Mouse (Mus musculus) forebrain, embryonic 11.5 days (tissue): ENCODE data around the gene Cd79b. TPM values are rescaled to one million over a fixed set of nuclear protein-coding genes. Genes with fewer than 3 reads are reported as not detected.

Source experiments
- ATAC-seq: fragments of 200-750 bp; cut with Nextera tagmentation; replicated peaks from 2 replicates; pipeline ENCODE4 v1.8.0; 2017; ENCODE audit warnings: moderate TSS enrichment; ENCODE audit not compliant: low FRiP score
- DNase-seq: peaks from one replicate; pipeline ENCODE4 v3.0.0-alpha.2; 2017; ENCODE audit warnings: low spot score
- H3K27ac ChIP-seq: fragments of 300-500 bp; sonication (generic); 2 replicates; pipeline ENCODE4 v1.5.1; 2014; ENCODE audit warnings: low read depth, low read length
- H3K27me3 ChIP-seq: fragments of 300-500 bp; sonication (generic); 2 replicates; pipeline ENCODE4 v1.6.1; 2014; ENCODE audit warnings: mild to moderate bottlenecking, low read length, mixed read lengths; ENCODE audit not compliant: control insufficient read depth, insufficient read depth
- H3K36me3 ChIP-seq: fragments of 300-500 bp; sonication (generic); 2 replicates; pipeline ENCODE4 v1.6.1; 2014; ENCODE audit warnings: mild to moderate bottlenecking, low read length, moderate library complexity, mixed read lengths; ENCODE audit not compliant: control insufficient read depth, insufficient read depth
- H3K4me1 ChIP-seq: fragments of 300-500 bp; sonication (generic); replicated peaks from 2 replicates; pipeline ENCODE4 v1.6.1; 2014; ENCODE audit warnings: low read length, mixed read lengths; ENCODE audit not compliant: control insufficient read depth, insufficient read depth
- H3K4me2 ChIP-seq: fragments of 300-500 bp; sonication (generic); 2 replicates; pipeline ENCODE4 v1.6.1; 2014; ENCODE audit warnings: low read depth, mild to moderate bottlenecking, low read length, moderate library complexity, mixed read lengths; ENCODE audit not compliant: severe bottlenecking
- H3K4me3 ChIP-seq: fragments of 300-500 bp; sonication (generic); 2 replicates; pipeline ENCODE4 v1.5.1; 2014; ENCODE audit warnings: low read depth, low read length
- H3K9ac ChIP-seq: fragments of 300-500 bp; sonication (generic); 2 replicates; pipeline ENCODE4 v1.6.1; 2014; ENCODE audit warnings: low read length
- H3K9me3 ChIP-seq: fragments of 300-500 bp; sonication (generic); 2 replicates; pipeline ENCODE4 v1.6.1; 2016; ENCODE audit warnings: low read length, mixed read lengths; ENCODE audit not compliant: control insufficient read depth
- WGBS: fragments of 180-500 bp; shearing (Covaris S2); extraction: QIAGEN DNeasy Blood & Tissue Kit; methylation state at CpG from one replicate; pipeline ENCODE4 v1.1.7; 2014; 5-methylcytosine and 5-hydroxymethylcytosine counted together
- polyA plus RNA-seq: library from polyadenylated mRNA; unstranded; fragments of >200 nt; fragmentation: Nextera tagmentation; extraction: Ambion mirVana; gene quantifications from 2 replicates; pipeline ENCODE4 v1.2.1, GENCODE M21; 2014

The Cd79b gene
- 0.31 and 0.79 TPM in 2 replicates for polyA plus RNA-seq

DNA sequence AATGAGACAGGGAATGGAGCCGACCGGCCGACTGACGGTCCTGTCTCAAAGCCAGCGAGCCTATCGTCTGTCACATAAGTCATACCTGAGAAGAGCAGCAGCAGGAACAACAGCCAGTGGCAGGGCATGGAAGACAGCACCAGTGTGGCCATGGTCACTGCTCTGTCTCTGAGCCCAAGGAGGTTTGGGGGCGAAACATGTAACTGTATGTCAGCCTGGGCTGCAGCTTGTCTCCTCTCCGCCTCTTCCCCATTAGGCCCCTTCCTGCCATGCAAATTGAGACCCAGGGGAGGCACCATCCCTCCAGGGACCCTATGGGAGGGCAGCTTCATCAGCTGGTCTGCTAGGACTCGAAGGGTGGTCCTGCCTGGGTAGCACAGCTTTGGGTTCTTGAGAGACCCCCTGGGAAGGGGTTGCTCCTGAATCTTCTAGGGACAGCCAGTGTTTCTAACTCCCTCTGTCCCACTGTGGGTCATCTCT, at the start of gene Cd79b:
Gene Cd79b, minus strand, starts transcription at position 430 of the 480 bp plus-strand sequence.
- no peak for ATAC-seq
- 78% methylated on average over 9 of the region's 9 CpGs for WGBS

DNA sequence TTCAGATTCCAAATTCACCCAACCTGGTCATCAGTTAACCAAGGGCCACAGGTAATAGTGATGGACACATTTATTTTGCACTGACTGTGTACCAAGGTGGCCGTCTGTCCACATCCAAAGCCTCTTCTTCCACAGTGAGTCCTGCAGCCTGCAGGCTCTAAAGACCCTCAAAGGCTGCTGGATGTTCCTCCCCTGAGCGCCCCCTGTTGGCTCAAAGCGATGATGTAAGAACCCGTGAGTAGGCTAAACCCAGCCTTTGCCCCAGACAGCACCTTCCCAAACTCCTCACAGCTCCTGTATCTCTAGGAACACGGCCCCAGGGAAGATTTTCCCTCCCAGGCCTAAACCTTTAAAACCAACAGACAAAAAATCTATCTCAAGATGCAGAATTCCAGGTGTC, 44.8 kb upstream of the Cd79b start:
- Histone ChIP-seq H3K4me1 (no peaks in the 10 kb centered on the region), H3K9me3 (no peaks in the 10 kb centered on the region), H3K36me3 (no peaks in the 10 kb centered on the region), H3K9ac (no peak overlapping the region), H3K4me2 (no peak overlapping the region), H3K27ac (no peak overlapping the region), H3K4me3 (no peak overlapping the region), H3K27me3 (no peaks in the 10 kb centered on the region)
- no peak for ATAC-seq
- 16% methylated on average over 5 of the region's 5 CpGs for WGBS
- peak; percentile 72 for DNase-seq

More for the DNA sequence above, at the start of gene Cd79b:
- Histone ChIP-seq H3K27ac (no peak within 1 kb of the TSS), H3K4me1 (no peaks in the 10 kb centered on the region; the same call in 1 of the 2 replicates), H3K4me3 (no peak within 1 kb of the TSS), H3K36me3 (no peaks in the 10 kb centered on the region), H3K9ac (no peak within 1 kb of the TSS), H3K9me3 (no peaks in the 10 kb centered on the region), H3K27me3 (no peaks in the 10 kb centered on the region), H3K4me2 (no peak within 1 kb of the TSS)
- no peak for DNase-seq

DNA sequence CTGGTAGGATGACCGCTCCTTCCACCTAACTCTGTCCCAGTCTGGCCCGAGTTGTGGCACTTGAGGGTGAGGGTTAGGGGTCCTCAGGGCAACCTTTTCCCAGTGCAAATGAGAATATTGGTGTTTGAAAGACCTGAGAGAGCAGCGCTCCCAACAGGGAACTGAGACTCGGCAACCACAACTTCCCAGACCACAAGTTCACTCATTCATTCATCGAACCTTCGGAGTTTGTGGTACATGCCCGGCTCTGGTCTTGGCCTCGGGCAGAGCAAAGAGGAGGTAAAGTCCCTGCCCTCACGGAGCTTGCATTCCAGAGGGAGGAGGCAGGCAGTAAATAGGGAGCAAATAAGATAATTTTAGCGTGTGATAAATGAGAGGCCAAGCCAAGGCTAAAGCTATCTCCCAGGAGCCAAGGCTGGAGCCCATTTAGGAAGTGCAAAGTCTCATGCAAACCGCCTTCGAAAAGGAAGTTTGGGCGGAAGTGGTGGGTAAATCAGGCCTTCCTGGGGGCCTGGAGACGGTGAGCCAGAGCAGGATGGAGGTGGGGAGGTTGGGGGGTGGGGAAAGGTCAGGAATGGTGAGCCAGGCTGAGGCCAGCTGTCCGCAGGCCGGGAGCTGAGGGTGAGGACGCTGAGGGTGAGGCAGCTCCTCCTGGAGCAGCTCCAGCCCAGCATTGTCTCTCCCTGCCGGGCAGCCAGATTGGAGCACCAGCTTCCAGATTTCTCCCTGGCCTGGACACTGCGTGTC, 41.0 kb upstream of the Cd79b start:
- no peak overlapping the region for H3K4me2 ChIP-seq
- ATAC-seq: no peak
- no peaks in the 10 kb centered on the region for H3K36me3 ChIP-seq
- WGBS: 75% methylated on average over 19 of the region's 19 CpGs
- no peak overlapping the region for H3K4me3 ChIP-seq
- H3K9ac ChIP-seq: no peak overlapping the region
- H3K9me3 ChIP-seq: no peaks in the 10 kb centered on the region
- H3K4me1 ChIP-seq: no peaks in the 10 kb centered on the region
- DNase-seq: no peak
- no peaks in the 10 kb centered on the region for H3K27me3 ChIP-seq
- no peak overlapping the region for H3K27ac ChIP-seq

DNA sequence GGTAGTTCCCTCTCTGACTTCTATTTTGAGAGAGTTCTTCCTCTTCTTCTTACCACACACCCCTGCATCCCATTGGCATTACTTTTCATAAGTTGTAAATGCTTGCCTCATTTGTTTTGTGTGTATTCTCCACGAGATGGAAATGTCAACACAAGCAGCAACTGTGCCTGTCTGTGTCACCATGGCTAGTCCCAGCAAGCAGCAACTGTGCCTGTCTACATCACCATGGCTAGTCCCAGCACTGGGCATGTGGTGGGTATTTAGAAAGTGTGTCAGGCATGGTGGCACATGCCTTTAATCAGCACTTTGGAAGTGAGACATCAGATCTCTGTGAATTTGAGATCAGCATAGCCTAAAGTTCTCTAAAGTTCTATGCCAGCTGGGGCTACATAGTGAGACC, 39.6 kb upstream of the Cd79b start:
- no peak overlapping the region for H3K4me3 ChIP-seq
- 48% methylated on average over 1 of the region's 1 CpGs for WGBS
- no peak overlapping the region for H3K27ac ChIP-seq

DNA sequence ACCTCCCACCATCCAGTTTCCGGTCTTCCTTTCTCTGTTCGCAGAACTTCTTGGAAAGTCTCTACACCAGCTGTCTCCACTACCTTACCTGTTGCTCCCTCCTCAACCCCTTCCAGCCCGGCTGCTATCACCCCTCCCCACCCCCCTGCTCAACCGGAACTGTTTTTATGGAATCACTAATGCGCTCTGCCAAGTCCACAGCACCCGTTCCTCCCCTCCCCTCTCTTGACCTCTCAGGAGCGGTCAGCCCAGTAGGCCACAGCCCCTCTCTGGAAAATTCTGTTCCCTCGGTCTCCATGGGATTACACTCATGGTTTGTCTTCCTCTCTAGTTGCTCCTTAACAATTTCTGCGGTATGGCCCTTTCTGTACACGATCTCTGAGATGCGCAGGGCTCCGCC, 38.6 kb upstream of the Cd79b start, which contains the start of gene Scn4a:
Gene Scn4a, minus strand, starts transcription at position 101 of the 400 bp plus-strand sequence.
- DNase-seq (no peak), ATAC-seq (no peak)
- no peaks in the 10 kb centered on the region for H3K27me3 ChIP-seq
- H3K9me3 ChIP-seq: no peaks in the 10 kb centered on the region
- no peaks in the 10 kb centered on the region for H3K4me1 ChIP-seq
- WGBS: 87% methylated on average over 12 of the region's 12 CpGs
- H3K4me2 ChIP-seq: no peak within 1 kb of the TSS
- no peak within 1 kb of the TSS for H3K9ac ChIP-seq
- no peak within 1 kb of the TSS for H3K4me3 ChIP-seq
- H3K36me3 ChIP-seq: no peaks in the 10 kb centered on the region
- H3K27ac ChIP-seq: no peak within 1 kb of the TSS

More for the DNA sequence above, 39.6 kb upstream of the Cd79b start:
- H3K27me3 ChIP-seq: no peaks in the 10 kb centered on the region
- H3K4me2 ChIP-seq: no peak overlapping the region
- no peaks in the 10 kb centered on the region for H3K9me3 ChIP-seq
- H3K9ac ChIP-seq: no peak overlapping the region
- no peaks in the 10 kb centered on the region for H3K4me1 ChIP-seq
- no peaks in the 10 kb centered on the region for H3K36me3 ChIP-seq
- DNase-seq (no peak), ATAC-seq (no peak)

DNA sequence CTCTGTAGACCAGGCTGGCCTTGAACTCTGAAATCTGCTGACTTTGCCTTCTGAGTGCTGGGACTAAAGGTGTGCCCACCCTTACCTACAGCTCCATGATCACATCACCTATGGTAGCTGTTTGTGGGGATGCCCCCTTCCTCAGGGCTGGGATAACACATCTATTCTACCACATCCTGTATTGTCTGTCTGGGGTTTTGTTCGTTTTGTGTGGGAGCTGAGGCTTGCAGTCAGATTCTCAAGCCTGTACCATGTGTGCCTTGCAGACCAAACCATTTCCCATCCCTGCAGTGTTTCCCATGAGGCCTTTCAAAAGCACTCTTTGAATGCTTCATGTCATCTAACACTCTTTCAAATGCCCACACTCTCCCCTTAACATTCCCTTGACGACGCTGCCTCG, 37.4 kb upstream of the Cd79b start:
- H3K27me3 ChIP-seq: no peaks in the 10 kb centered on the region
- H3K4me2 ChIP-seq: no peak overlapping the region
- H3K4me3 ChIP-seq: no peak overlapping the region
- no peaks in the 10 kb centered on the region for H3K9me3 ChIP-seq
- H3K36me3 ChIP-seq: no peaks in the 10 kb centered on the region
- no peak for ATAC-seq
- WGBS: 81% methylated on average over 4 of the region's 4 CpGs
- no peak for DNase-seq
- no peak overlapping the region for H3K27ac ChIP-seq
- no peak overlapping the region for H3K9ac ChIP-seq
- H3K4me1 ChIP-seq: no peaks in the 10 kb centered on the region

DNA sequence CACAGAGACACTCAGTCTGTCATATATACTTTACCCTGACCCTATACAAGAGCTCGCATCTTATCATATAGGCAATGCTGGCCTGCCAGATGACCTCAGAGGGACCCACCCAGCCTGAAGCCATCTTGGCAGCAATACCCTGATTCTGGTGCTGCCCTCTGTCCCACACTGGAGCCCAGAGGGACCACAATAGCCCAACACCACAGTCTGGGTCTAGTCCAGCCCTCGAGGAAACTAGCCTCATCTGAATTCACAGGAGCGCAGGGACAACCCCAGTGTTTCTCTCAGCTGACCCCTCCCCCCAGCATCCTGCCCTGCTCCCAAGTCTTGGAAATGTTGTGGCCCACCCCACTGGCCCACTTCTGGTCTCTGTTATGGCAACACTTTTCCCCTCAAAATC, 36.7 kb upstream of the Cd79b start:
- Histone ChIP-seq H3K27ac (no peak overlapping the region), H3K27me3 (no peaks in the 10 kb centered on the region), H3K9me3 (no peaks in the 10 kb centered on the region), H3K4me1 (no peaks in the 10 kb centered on the region), H3K4me2 (no peak overlapping the region), H3K4me3 (no peak overlapping the region), H3K36me3 (no peaks in the 10 kb centered on the region), H3K9ac (no peak overlapping the region)
- no peak for ATAC-seq
- WGBS: 72% methylated on average over 3 of the region's 3 CpGs
- DNase-seq: no peak

DNA sequence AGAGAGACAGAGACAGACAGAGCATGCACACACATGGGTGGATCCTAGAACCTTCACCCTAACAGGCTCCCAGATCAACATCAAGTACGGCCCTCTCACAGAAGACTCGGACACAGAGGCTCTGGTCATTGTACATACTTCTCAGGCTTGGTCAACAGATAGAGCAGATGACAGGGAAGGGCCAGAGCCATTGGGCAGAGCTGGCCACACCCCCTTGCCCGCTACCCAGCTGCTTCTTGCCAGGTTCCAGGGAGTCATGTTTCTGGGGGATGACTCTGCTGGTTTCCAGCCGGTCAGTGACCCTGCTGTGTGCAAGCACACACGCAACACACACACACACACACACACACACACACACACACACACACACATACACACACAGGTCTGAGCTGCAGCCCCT, 36.3 kb upstream of the Cd79b start:
- 69% methylated on average over 5 of the region's 5 CpGs for WGBS
- Histone ChIP-seq H3K4me2 (no peak overlapping the region), H3K9me3 (no peaks in the 10 kb centered on the region), H3K9ac (no peak overlapping the region), H3K4me3 (no peak overlapping the region), H3K36me3 (no peaks in the 10 kb centered on the region), H3K27me3 (no peaks in the 10 kb centered on the region), H3K27ac (no peak overlapping the region), H3K4me1 (no peaks in the 10 kb centered on the region)
- ATAC-seq: no peak
- DNase-seq: no peak

DNA sequence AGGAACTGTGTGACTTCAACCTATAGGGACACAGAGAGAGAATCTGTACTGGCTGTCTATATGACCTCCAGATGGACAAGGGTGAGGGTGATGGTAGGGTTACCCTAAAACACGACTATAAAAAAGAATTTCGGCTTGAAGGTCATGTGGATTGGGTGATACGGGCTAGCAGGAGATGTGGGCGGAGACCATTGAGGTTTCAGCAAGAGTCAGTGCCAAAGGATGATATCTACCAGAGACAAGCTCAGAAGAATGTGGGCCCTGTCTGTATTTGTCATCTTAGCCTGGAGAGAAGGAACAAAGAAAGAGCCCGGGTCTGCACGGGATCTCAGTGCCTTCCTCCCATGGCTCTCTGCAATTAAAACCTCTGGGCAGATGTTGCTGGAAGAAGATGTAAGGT, 35.2 kb upstream of the Cd79b start:
- no peak overlapping the region for H3K27ac ChIP-seq
- H3K27me3 ChIP-seq: no peaks in the 10 kb centered on the region
- no peak overlapping the region for H3K9ac ChIP-seq
- DNase-seq: no peak
- H3K36me3 ChIP-seq: no peaks in the 10 kb centered on the region
- no peak for ATAC-seq
- H3K4me2 ChIP-seq: no peak overlapping the region
- 88% methylated on average over 6 of the region's 6 CpGs for WGBS
- H3K9me3 ChIP-seq: no peaks in the 10 kb centered on the region
- no peak overlapping the region for H3K4me3 ChIP-seq
- H3K4me1 ChIP-seq: no peaks in the 10 kb centered on the region
